Mouse (Mus musculus) hindbrain, embryonic 11.5 days (tissue): Measurements from ENCODE around the gene Smarcb1. TPM values are rescaled to one million over a fixed set of nuclear protein-coding genes. Genes with fewer than 3 reads are reported as not detected.

Experiments
- ATAC-seq: fragments of 200-750 bp; cut with Nextera tagmentation; 2 replicates; pipeline ENCODE4 v1.8.0; 2017; ENCODE audit warnings: mild to moderate bottlenecking, moderate TSS enrichment, moderate library complexity; ENCODE audit not compliant: low FRiP score
- DNase-seq: peaks from one replicate; pipeline ENCODE4 v3.0.0-alpha.2; 2015; ENCODE audit warnings: low spot score
- H3K27ac ChIP-seq: fragments of 300-500 bp; sonication (generic); 2 replicates; pipeline ENCODE4 v1.5.1; 2014; ENCODE audit warnings: mild to moderate bottlenecking, low read depth, low read length
- H3K27me3 ChIP-seq: fragments of 300-500 bp; sonication (generic); 2 replicates; pipeline ENCODE4 v1.6.1; 2014; ENCODE audit warnings: mild to moderate bottlenecking, low read length, moderate library complexity, mixed read lengths; ENCODE audit not compliant: control insufficient read depth, insufficient read depth
- H3K36me3 ChIP-seq: fragments of 300-500 bp; sonication (generic); 2 replicates; pipeline ENCODE4 v1.6.1; 2014; ENCODE audit warnings: mild to moderate bottlenecking, low read length, moderate library complexity, mixed read lengths; ENCODE audit not compliant: control insufficient read depth, insufficient read depth
- H3K4me1 ChIP-seq: fragments of 300-500 bp; sonication (generic); replicated peaks from 2 replicates; pipeline ENCODE4 v1.6.1; 2014; ENCODE audit warnings: low read length, mixed read lengths; ENCODE audit not compliant: control insufficient read depth, insufficient read depth
- H3K4me2 ChIP-seq: fragments of 300-500 bp; sonication (generic); replicated peaks from 2 replicates; pipeline ENCODE4 v1.6.1; 2014; ENCODE audit warnings: mild to moderate bottlenecking, low read depth, low read length
- H3K4me3 ChIP-seq: fragments of 300-500 bp; sonication (generic); 2 replicates; pipeline ENCODE4 v1.5.1; 2014; ENCODE audit warnings: low read depth, low read length
- H3K9ac ChIP-seq: fragments of 300-500 bp; sonication (generic); 2 replicates; pipeline ENCODE4 v1.6.1; 2014; ENCODE audit warnings: low read depth, low read length
- H3K9me3 ChIP-seq: fragments of 300-500 bp; sonication (generic); 2 replicates; pipeline ENCODE4 v1.6.1; 2016; ENCODE audit warnings: low read length; ENCODE audit not compliant: control insufficient read depth
- WGBS: fragments of 180-500 bp; shearing (Covaris S2); extraction: QIAGEN DNeasy Blood & Tissue Kit; methylation state at CpG from one replicate; pipeline ENCODE4 v1.1.7; 2014; 5-methylcytosine and 5-hydroxymethylcytosine counted together
- polyA plus RNA-seq: library from polyadenylated mRNA; unstranded; fragments of >200 nt; fragmentation: Nextera tagmentation; extraction: Ambion mirVana; gene quantifications from 2 replicates; pipeline ENCODE4 v1.2.1, GENCODE M21; 2014

The Smarcb1 gene
- polyA plus RNA-seq, 1 experiment from 2014 or later, result 282 TPM

DNA sequence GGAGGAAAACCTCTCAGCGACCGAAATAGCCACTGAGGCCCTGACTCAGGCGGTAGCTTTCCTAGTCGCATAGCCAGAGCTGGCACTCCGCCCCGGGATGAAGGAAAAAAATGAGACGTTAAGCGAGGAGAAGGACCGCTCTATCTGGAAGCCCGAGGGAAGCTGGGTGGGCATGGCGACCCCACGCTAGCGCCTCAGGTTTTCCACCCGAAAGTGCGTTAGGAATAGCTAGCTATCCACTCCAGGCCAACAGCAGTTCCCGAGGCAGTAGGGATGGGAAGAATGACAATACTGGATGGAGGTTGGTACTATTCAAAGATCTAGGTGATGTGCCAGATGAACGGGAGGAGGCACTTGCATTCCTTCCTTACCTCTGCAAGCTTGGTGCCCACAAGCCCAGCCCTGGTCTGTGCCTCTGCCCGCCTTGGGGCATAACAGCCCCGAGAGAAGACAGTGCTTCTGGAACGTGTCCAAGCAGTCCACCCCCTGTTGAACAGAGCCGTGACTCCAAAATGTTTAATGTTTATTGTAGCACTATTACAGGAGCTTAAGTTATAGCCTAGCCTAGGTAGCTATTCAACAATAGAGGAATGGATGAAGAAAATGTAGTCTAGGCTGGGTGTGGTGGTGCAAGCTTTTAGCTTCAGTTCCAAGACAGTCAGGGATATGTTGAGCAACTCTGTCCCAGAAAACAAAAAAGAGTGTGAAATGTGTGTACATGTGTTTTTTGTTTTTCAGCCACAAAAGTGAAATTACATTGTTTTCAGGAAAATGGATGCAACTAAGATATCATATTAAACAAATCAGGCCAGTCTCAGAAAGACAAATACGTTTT is 526 bp upstream of the Smarcb1 start:
- 6% methylated on average over 22 of the region's 22 CpGs for WGBS
- no peak for DNase-seq
- ATAC-seq, result peak; percentile 20; the same call in 1 of the 2 replicates

DNA sequence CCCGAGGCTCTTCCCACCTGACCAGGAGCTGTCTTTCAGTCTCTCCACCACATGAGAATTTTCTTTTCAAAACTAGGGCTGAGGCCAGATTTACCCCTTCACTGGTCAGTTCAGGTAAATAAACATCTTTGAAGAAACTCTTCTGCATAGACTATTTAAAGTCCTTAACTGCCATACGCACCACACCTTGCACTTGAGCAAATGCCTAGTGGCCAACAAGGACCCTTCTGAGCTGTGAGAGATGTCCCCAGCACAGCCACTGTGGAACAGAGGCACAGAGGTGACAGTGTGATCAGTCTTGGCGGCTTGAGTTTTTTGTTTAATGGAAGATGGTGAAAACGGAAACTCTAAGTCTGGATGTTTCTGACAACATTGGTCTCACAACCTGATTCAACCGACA is 2.4 kb downstream of the Smarcb1 start:
- DNase-seq (no peak), ATAC-seq (no peak)
- Histone ChIP-seq H3K4me1 (no peaks in the 10 kb centered on the region), H3K27ac (no peak overlapping the region), H3K9me3 (no peaks in the 10 kb centered on the region), H3K27me3 (no peaks in the 10 kb centered on the region), H3K4me3 (no peak overlapping the region), H3K4me2 (no peak overlapping the region), H3K36me3 (no peaks in the 10 kb centered on the region), H3K9ac (no peak overlapping the region)
- WGBS, result 85% methylated on average over 5 of the region's 5 CpGs

More for the DNA sequence above, 526 bp upstream of the Smarcb1 start:
- H3K27ac ChIP-seq, result peak overlapping the region; percentile 94
- H3K4me1 ChIP-seq, result no peaks in the 10 kb centered on the region
- no peaks in the 10 kb centered on the region for H3K9me3 ChIP-seq
- H3K4me3 ChIP-seq, result peak overlapping the region; percentile 81
- H3K27me3 ChIP-seq, result no peaks in the 10 kb centered on the region
- no peaks in the 10 kb centered on the region for H3K36me3 ChIP-seq
- peak overlapping the region; percentile 95 for H3K9ac ChIP-seq
- peak overlapping the region; percentile 70 for H3K4me2 ChIP-seq

DNA sequence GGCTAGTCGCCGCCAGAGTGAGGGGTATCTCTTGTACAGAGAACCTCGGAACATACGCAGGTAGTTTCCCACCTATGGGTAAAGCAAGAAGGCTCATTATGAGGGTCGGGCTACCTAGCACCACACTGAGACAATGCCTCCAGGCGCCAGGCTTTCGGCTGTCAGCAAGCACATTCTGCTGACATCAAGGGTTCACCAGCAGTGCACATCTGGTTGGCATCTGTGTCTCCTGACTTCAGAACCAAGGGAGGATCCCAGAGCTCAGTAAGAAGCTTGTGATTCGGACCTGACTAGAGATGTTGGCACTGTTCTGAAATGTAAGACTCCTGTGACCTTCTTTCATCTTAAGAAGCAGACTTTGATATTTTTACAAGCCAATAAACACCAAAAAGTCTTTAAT is 4.6 kb downstream of the Smarcb1 start:
- H3K9me3 ChIP-seq, result no peaks in the 10 kb centered on the region
- H3K9ac ChIP-seq, result no peak overlapping the region
- H3K27me3 ChIP-seq, result no peaks in the 10 kb centered on the region
- no peak for ATAC-seq
- H3K27ac ChIP-seq, result no peak overlapping the region
- no peaks in the 10 kb centered on the region for H3K36me3 ChIP-seq
- DNase-seq, result no peak
- H3K4me3 ChIP-seq, result no peak overlapping the region
- 73% methylated on average over 8 of the region's 8 CpGs for WGBS
- H3K4me1 ChIP-seq, result no peaks in the 10 kb centered on the region
- H3K4me2 ChIP-seq, result no peak overlapping the region

DNA sequence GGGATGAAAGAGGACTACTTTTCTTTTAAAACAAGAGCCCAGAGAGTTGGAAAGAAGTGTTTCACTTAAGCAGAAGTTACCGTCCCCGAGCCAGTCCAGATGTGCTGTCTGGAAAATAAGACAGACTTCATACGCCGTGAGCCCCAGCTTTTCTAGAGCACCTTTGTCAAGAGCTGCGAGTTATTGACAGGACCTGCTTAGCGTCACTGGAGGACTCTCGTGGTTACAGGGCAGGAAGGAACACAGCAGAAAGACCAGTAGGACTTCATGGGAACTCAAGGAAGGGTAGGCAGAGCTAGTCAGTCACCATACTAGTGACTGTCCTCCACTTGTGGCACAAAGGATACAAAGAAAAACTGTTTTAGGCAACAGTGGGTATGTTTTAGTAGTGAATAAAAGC is 5.9 kb downstream of the Smarcb1 start:
- 88% methylated on average over 7 of the region's 7 CpGs for WGBS
- Histone ChIP-seq H3K36me3 (peaks cover 5% of the 10 kb centered on the region; the same call in 1 of the 2 replicates), H3K27me3 (no peaks in the 10 kb centered on the region), H3K4me3 (no peak overlapping the region), H3K9ac (no peak overlapping the region), H3K27ac (no peak overlapping the region), H3K9me3 (no peaks in the 10 kb centered on the region), H3K4me1 (no peaks in the 10 kb centered on the region), H3K4me2 (no peak overlapping the region)
- ATAC-seq (no peak), DNase-seq (no peak)

DNA sequence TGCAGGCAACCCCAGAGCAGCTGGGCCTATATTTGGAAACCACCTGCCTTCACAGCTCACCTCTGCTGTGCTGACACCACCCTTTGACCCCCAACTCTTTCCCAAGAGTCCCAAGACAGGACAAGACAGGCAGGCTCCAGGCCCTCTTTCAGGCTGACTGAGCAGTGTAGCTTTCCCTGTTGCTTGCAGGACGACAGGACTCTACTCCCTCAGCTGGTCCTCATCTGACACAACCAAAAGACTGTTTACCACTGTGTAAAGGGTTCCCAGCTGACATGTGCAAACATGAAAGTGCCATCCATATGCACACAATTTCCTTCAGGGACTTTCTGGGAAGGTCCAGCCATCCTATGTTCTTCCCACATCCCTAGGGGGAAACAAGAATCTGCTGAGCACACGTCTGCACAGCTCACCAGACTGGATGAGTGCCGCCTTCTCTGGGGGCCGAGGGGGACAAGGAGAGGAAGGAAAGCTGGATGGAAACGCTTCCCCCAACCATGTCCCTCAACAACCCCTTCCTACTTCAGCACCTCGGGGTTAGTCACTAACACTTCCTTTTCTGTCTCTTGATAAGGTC is 8.3 kb downstream of the Smarcb1 start:
- Histone ChIP-seq H3K27ac (no peak overlapping the region), H3K9ac (no peak overlapping the region), H3K36me3 (peaks cover 5% of the 10 kb centered on the region; the same call in 1 of the 2 replicates), H3K9me3 (no peaks in the 10 kb centered on the region), H3K27me3 (no peaks in the 10 kb centered on the region), H3K4me3 (no peak overlapping the region), H3K4me1 (no peaks in the 10 kb centered on the region), H3K4me2 (no peak overlapping the region)
- ATAC-seq (no peak), DNase-seq (no peak)
- 76% methylated on average over 6 of the region's 6 CpGs for WGBS

DNA sequence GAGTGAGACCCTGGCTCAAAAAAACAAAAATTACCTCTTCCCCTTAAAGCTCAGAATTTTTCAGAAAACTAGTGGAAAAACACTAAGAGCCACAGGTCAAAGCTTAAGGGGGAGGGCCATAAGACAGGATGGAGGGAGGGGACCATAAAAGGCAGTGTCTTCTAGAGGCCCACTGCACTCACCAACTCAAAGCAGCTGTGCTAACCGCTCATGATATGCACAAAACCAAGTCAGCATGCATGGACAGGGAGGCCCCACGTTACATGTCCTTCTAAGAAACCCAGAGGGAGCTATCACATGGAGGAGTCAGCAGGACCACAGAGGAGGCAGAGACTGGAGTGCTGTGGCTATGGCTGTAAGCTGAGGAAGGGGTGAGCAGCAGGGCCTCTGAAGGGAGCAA is 10.7 kb downstream of the Smarcb1 start:
- Histone ChIP-seq H3K4me1 (no peaks in the 10 kb centered on the region), H3K36me3 (peaks cover 17% of the 10 kb centered on the region), H3K27me3 (no peaks in the 10 kb centered on the region), H3K9me3 (no peaks in the 10 kb centered on the region), H3K27ac (no peak overlapping the region), H3K4me3 (no peak overlapping the region), H3K9ac (no peak overlapping the region), H3K4me2 (no peak overlapping the region)
- DNase-seq (no peak), ATAC-seq (no peak)
- WGBS, result 92% methylated on average over 2 of the region's 2 CpGs

DNA sequence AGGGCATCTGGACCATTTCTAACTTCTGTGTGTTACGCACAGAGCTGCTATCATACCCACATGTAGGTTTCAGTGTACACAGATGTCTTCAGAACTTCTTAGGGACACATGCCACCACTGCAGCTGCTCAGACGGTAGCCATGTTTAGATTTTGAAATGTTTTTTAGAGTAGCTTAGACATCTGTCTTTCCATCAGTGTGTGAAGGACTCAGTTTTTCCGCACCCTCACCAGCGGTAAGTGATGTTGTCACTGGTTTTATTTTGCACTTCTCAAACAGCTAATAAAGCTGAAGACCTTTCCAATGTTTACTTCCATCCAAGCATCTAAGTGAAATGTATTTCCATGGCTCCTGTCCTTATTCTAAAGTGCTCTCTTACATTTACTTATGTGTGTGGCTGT is 14.5 kb downstream of the Smarcb1 start:
- WGBS, result 95% methylated on average over 4 of the region's 4 CpGs
- Histone ChIP-seq H3K4me2 (no peak overlapping the region), H3K4me1 (no peaks in the 10 kb centered on the region), H3K27me3 (no peaks in the 10 kb centered on the region), H3K27ac (no peak overlapping the region), H3K9me3 (no peaks in the 10 kb centered on the region), H3K36me3 (peaks cover 34% of the 10 kb centered on the region), H3K9ac (no peak overlapping the region), H3K4me3 (no peak overlapping the region)
- ATAC-seq, result no peak
- no peak for DNase-seq

DNA sequence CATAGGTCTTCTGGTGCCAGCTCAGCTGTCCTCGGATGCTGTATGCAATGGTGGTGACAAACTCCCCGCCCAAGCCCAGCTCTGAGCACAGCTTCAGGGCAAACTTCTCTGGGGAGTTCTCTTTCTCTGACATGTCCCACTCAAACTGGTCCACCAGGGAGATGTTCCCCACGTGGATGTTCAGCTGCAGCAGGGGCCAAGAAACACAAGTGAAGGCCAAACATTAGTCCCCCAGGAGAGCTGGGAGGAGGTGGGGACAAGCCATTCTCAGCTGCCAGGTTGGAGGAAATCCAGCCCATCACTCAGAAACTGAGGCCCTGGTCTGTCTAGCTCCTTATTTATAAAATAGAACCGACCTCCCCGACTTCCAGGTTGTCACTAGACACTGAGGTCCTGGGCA is 17.0 kb downstream of the Smarcb1 start:
- ATAC-seq (no peak), DNase-seq (no peak)
- Histone ChIP-seq H3K27ac (no peak overlapping the region), H3K9me3 (no peaks in the 10 kb centered on the region), H3K4me2 (no peak overlapping the region), H3K4me1 (no peaks in the 10 kb centered on the region), H3K36me3 (peaks cover 32% of the 10 kb centered on the region), H3K4me3 (no peak overlapping the region), H3K9ac (no peak overlapping the region), H3K27me3 (no peaks in the 10 kb centered on the region)
- 90% methylated on average over 5 of the region's 5 CpGs for WGBS

DNA sequence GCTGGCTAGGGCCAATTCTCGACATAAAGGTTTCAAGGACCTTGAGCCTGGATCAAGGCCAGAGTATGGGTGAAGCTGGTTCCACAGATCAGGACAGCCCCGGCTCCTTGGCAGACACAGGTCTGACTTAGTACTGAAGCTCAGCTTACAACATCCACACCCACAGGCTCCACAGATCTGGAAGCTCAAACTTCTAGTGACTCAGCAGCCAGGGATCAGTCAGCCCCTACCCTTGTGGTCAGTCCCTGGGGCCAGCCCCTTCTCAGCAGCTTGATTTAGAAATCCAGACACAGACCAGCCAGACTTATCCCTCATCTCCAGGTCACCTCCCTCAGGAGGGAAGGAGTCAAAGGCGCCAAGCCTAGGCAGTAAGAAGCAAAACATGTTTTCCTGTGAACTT is 22.6 kb downstream of the Smarcb1 start:
- ATAC-seq, result no peak
- no peaks in the 10 kb centered on the region for H3K27me3 ChIP-seq
- H3K9me3 ChIP-seq, result no peaks in the 10 kb centered on the region
- 76% methylated on average over 3 of the region's 3 CpGs for WGBS
- no peak overlapping the region for H3K4me2 ChIP-seq
- peaks cover 22% of the 10 kb centered on the region for H3K36me3 ChIP-seq
- H3K9ac ChIP-seq, result no peak overlapping the region
- peaks cover under 1% of the 10 kb centered on the region; the same call in 1 of the 2 replicates for H3K4me1 ChIP-seq
- no peak overlapping the region for H3K27ac ChIP-seq
- no peak overlapping the region for H3K4me3 ChIP-seq
- no peak for DNase-seq
